Mouse (Mus musculus): ENCODE data around the gene Polr3e. TPM values are rescaled to one million over a fixed set of nuclear protein-coding genes. Genes with fewer than 3 reads are reported as not detected.

Polr3e gene
- total and polyA plus RNA-seq, 3 experiments: 22.3 to 38.1 (median 33.6) TPM

GRCm38 (mm10) chr7:120918526-120918962, 1.0 kb downstream of the Polr3e start (continued):
- no peak; the same call in 1 of the 2 replicates for TF ChIP-seq RCOR1 (conservative IDR thresholded peaks at IDR 0.05; ENCODE audit: low read depth, low read length)
- peak; percentile 98 for TF ChIP-seq MAFK (IDR thresholded peaks at IDR 0.05; ENCODE audit: insufficient replicate concordance, low read length)
- TF ChIP-seq PAX5 (IDR thresholded peaks at IDR 0.05; ENCODE audit: low read length): no peak
- no peak for TF ChIP-seq JUN (IDR thresholded peaks at IDR 0.05; ENCODE audit: insufficient read depth, low read depth, low read length)
- TF ChIP-seq SMC3 (IDR thresholded peaks at IDR 0.05; ENCODE audit: low read depth, low read length): no peak
- TF ChIP-seq E2F4 (IDR thresholded peaks at IDR 0.05; ENCODE audit: insufficient replicate concordance, low read depth, low read length): peak; percentile 78; the same call in 1 of the 2 replicates
- TF ChIP-seq ZNF384 (IDR thresholded peaks at IDR 0.05; ENCODE audit: low read depth, low read length): no peak

DNA sequence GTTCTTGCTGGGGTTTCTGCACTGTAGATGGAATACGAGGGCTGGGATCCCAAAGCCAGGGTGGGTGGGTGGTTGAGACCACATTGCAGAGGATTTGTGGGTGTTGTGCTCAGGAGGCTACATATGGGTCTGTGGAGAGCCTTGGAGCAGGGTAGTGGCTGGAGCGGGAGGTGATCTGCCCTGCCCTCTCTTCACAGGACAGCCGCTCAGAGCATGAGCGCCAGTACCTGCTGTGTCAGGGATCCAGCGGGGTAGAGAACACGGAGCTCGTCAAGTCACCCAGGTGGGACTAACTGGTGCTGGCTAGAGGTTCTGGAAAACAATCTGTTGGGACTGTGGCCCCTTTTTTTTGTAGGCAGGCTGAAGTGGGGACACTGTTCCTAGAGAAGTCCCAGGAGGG, 15.6 kb downstream of the Polr3e start:
- DNase-seq (ENCODE audit: extremely low read depth): no peak
- Histone ChIP-seq H3K36me3 (replicated peaks in 1 of 2; ENCODE audit: control insufficient read depth in 1 of 2, insufficient read depth in 1 of 2, low read length in 1 of 2) (peaks cover 76 to 100% of the 10 kb centered on the region in 2 experiments), H3K9ac (ENCODE audit: insufficient read depth, low read depth) (no peak overlapping the region), H3K27me3 (replicated peaks) (no peaks in the 10 kb centered on the region), H3K27ac (ENCODE audit: insufficient read depth, low read depth) (no peak overlapping the region), H3K79me2 (replicated peaks; ENCODE audit: control insufficient read depth, extremely low read depth, insufficient read depth, poor library complexity, severe bottlenecking) (no peaks in the 10 kb centered on the region), H3K4me1 (ENCODE audit: control insufficient read depth in 1 of 2, insufficient read depth in 2 of 2) (no peaks in the 10 kb centered on the region), H3K9me3 (replicated peaks; ENCODE audit: low read length) (no peaks in the 10 kb centered on the region), H3K4me3 (replicated peaks in 1 of 3; ENCODE audit: low read depth in 2 of 3, low read length in 2 of 3, poor library complexity in 1 of 3) (no peak overlapping the region), H3K4me2 (ENCODE audit: insufficient read depth, low read depth, poor library complexity, severe bottlenecking) (no peak overlapping the region)
- no peak for TF ChIP-seq SIN3A (IDR thresholded peaks at IDR 0.05; ENCODE audit: low read length)
- no peak for TF ChIP-seq NELFE (IDR thresholded peaks at IDR 0.05; ENCODE audit: low read depth, low read length)
- TF ChIP-seq MXI1 (IDR thresholded peaks at IDR 0.05; ENCODE audit: low read depth, low read length): no peak
- TF ChIP-seq EP300 (IDR thresholded peaks at IDR 0.05; ENCODE audit: low read length): no peak
- no peak for TF ChIP-seq KAT2A (IDR thresholded peaks at IDR 0.05; ENCODE audit: insufficient replicate concordance, low read length)
- TF ChIP-seq MYC (IDR thresholded peaks at IDR 0.05; ENCODE audit: low read depth, low read length): no peak
- TF ChIP-seq CHD2 (IDR thresholded peaks at IDR 0.05; ENCODE audit: low read length): no peak
- no peak for TF ChIP-seq USF2 (conservative IDR thresholded peaks at IDR 0.05; ENCODE audit: low read depth, low read length)
- TF ChIP-seq ZC3H11A (IDR thresholded peaks at IDR 0.05; ENCODE audit: low read depth, low read length): no peak
- no peak for TF ChIP-seq CHD1 (IDR thresholded peaks at IDR 0.05; ENCODE audit: low read depth, low read length)
- dilution Hi-C loops (cut with MboI; ENCODE audit: extremely low pct_ligation_motif_present, extremely low pct_unique_long_range_greater_than_20kb, low sequenced_read_pairs): no loop called here
- in situ Hi-C loops (cut with MboI; ENCODE audit: low pct_ligation_motif_present, low pct_unique_long_range_greater_than_20kb, low sequenced_read_pairs): loop anchor here (10.0 kb wide), 1 partner anchor 182 kb away; no protein-coding TSS in a partner anchor

GRCm38 (mm10) chr7:120933680-120934195, 16.2 kb downstream of the Polr3e start:
- H3K79me2 ChIP-seq (replicated peaks; ENCODE audit: control insufficient read depth, extremely low read depth, insufficient read depth, poor library complexity, severe bottlenecking): no peaks in the 10 kb centered on the region
- TF ChIP-seq ZKSCAN1 (IDR thresholded peaks at IDR 0.05; ENCODE audit: borderline replicate concordance, low read depth, low read length) (no peak), MAX (IDR thresholded peaks at IDR 0.05; ENCODE audit: low read length) (no peak), GABPA (IDR thresholded peaks at IDR 0.05; ENCODE audit: insufficient replicate concordance, low read depth, low read length) (no peak), UBTF (IDR thresholded peaks at IDR 0.05; ENCODE audit: low read depth, low read length) (no peak), MXI1 (IDR thresholded peaks at IDR 0.05; ENCODE audit: low read depth, low read length) (no peak), SIN3A (IDR thresholded peaks at IDR 0.05; ENCODE audit: low read length) (no peak), RAD21 (IDR thresholded peaks at IDR 0.05; ENCODE audit: low read depth, low read length) (no peak), CHD2 (IDR thresholded peaks at IDR 0.05; ENCODE audit: low read length) (no peak), JUN (IDR thresholded peaks at IDR 0.05; ENCODE audit: insufficient read depth, low read depth, low read length) (no peak), RCOR1 (conservative IDR thresholded peaks at IDR 0.05; ENCODE audit: low read depth, low read length) (no peak)
- no peak overlapping the region for H3K27ac ChIP-seq (ENCODE audit: insufficient read depth, low read depth)
- dilution Hi-C loops (cut with MboI; ENCODE audit: extremely low pct_ligation_motif_present, extremely low pct_unique_long_range_greater_than_20kb, low sequenced_read_pairs) (no loop called here), in situ Hi-C loops (cut with MboI; ENCODE audit: low pct_ligation_motif_present, low pct_unique_long_range_greater_than_20kb, low sequenced_read_pairs) (loop anchor here (10.0 kb wide), 1 partner anchor 181 kb away; no protein-coding TSS in a partner anchor)
- no peaks in the 10 kb centered on the region for H3K9me3 ChIP-seq (replicated peaks; ENCODE audit: low read length)
- no peak overlapping the region for H3K4me3 ChIP-seq (replicated peaks in 1 of 3; ENCODE audit: low read depth in 2 of 3, low read length in 2 of 3, poor library complexity in 1 of 3)
- no peak overlapping the region for H3K9ac ChIP-seq (ENCODE audit: insufficient read depth, low read depth)
- no peak overlapping the region for H3K4me2 ChIP-seq (ENCODE audit: insufficient read depth, low read depth, poor library complexity, severe bottlenecking)
- H3K27me3 ChIP-seq (replicated peaks): no peaks in the 10 kb centered on the region
- peaks cover 76 to 100% of the 10 kb centered on the region in 2 experiments for H3K36me3 ChIP-seq (replicated peaks in 1 of 2; ENCODE audit: control insufficient read depth in 1 of 2, insufficient read depth in 1 of 2, low read length in 1 of 2)
- no peak for DNase-seq (ENCODE audit: extremely low read depth)
- no peaks in the 10 kb centered on the region for H3K4me1 ChIP-seq (ENCODE audit: control insufficient read depth in 1 of 2, insufficient read depth in 2 of 2)
